Mouse (Mus musculus) midbrain, embryonic 15.5 days (tissue): ENCODE data around the gene Mboat2. TPM values are rescaled to one million over a fixed set of nuclear protein-coding genes. Genes with fewer than 3 reads are reported as not detected.

ENCODE experiments used
- ATAC-seq: fragments of 200-750 bp; cut with Nextera tagmentation; replicated peaks from 2 replicates; pipeline ENCODE4 v1.8.0; 2017; ENCODE audit warnings: moderate TSS enrichment
- H3K27ac ChIP-seq: fragments of 300-500 bp; sonication (generic); 2 replicates; pipeline ENCODE4 v1.5.1; 2015; ENCODE audit warnings: mild to moderate bottlenecking, inconsistent platforms
- H3K27me3 ChIP-seq: fragments of 300-500 bp; sonication (generic); replicated peaks from 2 replicates; pipeline ENCODE4 v1.6.1; 2015; ENCODE audit warnings: inconsistent platforms
- H3K36me3 ChIP-seq: fragments of 300-500 bp; sonication (generic); replicated peaks from 2 replicates; pipeline ENCODE4 v1.6.1; 2015; ENCODE audit warnings: inconsistent platforms
- H3K4me1 ChIP-seq: fragments of 300-500 bp; sonication (generic); 2 replicates; pipeline ENCODE4 v1.6.1; 2015; ENCODE audit warnings: inconsistent platforms
- H3K4me2 ChIP-seq: fragments of 300-500 bp; sonication (generic); 2 replicates; pipeline ENCODE4 v1.6.1; 2015; ENCODE audit warnings: inconsistent platforms, mild to moderate bottlenecking, moderate library complexity
- H3K4me3 ChIP-seq: fragments of 300-500 bp; sonication (generic); 2 replicates; pipeline ENCODE4 v1.5.1; 2015; ENCODE audit warnings: mild to moderate bottlenecking, inconsistent platforms
- H3K9ac ChIP-seq: fragments of 300-500 bp; sonication (generic); 2 replicates; pipeline ENCODE4 v1.6.1; 2015; ENCODE audit warnings: mild to moderate bottlenecking, inconsistent platforms
- H3K9me3 ChIP-seq: fragments of 300-500 bp; sonication (generic); 2 replicates; pipeline ENCODE4 v1.6.1; 2016; ENCODE audit warnings: inconsistent platforms
- WGBS: fragments of 180-500 bp; shearing (Covaris S2); methylation state at CpG from one replicate; pipeline ENCODE4 v1.1.7; 2015; ENCODE audit warnings: mixed read lengths; 5-methylcytosine and 5-hydroxymethylcytosine counted together
- polyA plus RNA-seq: library from polyadenylated mRNA; unstranded; fragments of >200 nt; fragmentation: Nextera tagmentation; extraction: Ambion mirVana; gene quantifications from 2 replicates; pipeline ENCODE4 v1.2.1, GENCODE M21; 2015

Mboat2 gene
- polyA plus RNA-seq, 1 experiment from 2014 or later, result 71.5 TPM

DNA sequence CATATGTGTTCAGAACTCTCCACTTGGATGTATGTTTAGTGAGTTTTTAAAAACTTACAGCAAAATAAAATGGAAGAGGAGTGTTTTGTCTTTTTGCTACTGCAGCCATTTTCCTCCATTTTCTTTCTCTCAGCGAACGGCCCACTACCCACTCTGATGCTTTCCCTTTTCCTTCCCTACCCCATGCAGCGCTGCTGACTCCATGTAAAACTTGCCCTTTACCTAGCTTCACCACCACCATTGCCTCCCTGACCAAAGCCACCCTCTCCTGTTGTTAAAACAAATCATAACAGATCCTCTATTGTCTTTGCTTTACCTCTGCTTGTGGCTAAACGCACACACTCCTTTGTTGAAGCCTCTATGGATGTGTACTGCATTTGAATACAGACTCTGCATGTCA lies 164.7 kb downstream of the Mboat2 start:
- Histone ChIP-seq H3K4me3 (no peak overlapping the region), H3K36me3 (peaks cover 68% of the 10 kb centered on the region), H3K9ac (no peak overlapping the region), H3K4me1 (no peaks in the 10 kb centered on the region), H3K4me2 (no peak overlapping the region), H3K9me3 (no peaks in the 10 kb centered on the region), H3K27ac (no peak overlapping the region), H3K27me3 (no peaks in the 10 kb centered on the region)
- WGBS, result 86% methylated on average over 4 of the region's 4 CpGs
- ATAC-seq, result no peak

GRCm38 (mm10) chr12:25005350-25005749 lies 174.7 kb downstream of the Mboat2 start:
- ATAC-seq, result no peak
- Histone ChIP-seq H3K9ac (no peak overlapping the region), H3K36me3 (peaks cover 66% of the 10 kb centered on the region), H3K27ac (no peak overlapping the region), H3K4me3 (no peak overlapping the region), H3K27me3 (no peaks in the 10 kb centered on the region), H3K9me3 (no peaks in the 10 kb centered on the region), H3K4me1 (no peaks in the 10 kb centered on the region), H3K4me2 (no peak overlapping the region)
- 84% methylated on average over 6 of the region's 6 CpGs for WGBS

DNA sequence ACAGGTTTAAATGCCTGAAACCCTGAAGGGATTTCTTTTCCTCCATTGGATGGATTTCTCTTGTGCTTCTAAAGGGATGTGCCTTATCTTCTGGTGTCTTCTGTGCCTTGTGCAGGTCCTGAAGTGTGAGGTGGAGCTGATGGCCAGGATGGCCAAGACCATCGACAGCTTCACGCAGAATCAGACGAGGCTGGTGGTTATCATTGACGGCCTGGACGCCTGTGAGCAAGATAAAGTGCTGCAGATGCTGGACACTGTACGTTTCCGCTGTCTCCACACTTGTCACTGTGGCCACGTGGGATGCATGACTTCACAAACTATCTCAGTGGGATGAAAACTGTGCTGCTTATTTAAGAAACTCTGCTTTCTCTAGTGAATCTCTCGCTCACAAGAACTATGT lies 179.3 kb downstream of the Mboat2 start:
- no peak for ATAC-seq
- Histone ChIP-seq H3K27me3 (no peaks in the 10 kb centered on the region), H3K4me3 (no peak overlapping the region), H3K4me1 (no peaks in the 10 kb centered on the region), H3K4me2 (no peak overlapping the region), H3K36me3 (peaks cover 74% of the 10 kb centered on the region), H3K27ac (no peak overlapping the region), H3K9ac (no peak overlapping the region), H3K9me3 (no peaks in the 10 kb centered on the region)
- 94% methylated on average over 9 of the region's 9 CpGs for WGBS

GRCm38 (mm10) chr12:25010416-25010815 lies 179.7 kb downstream of the Mboat2 start:
- H3K4me3 ChIP-seq, result no peak overlapping the region
- WGBS, result 90% methylated on average over 1 of the region's 1 CpGs
- H3K9me3 ChIP-seq, result no peaks in the 10 kb centered on the region
- no peaks in the 10 kb centered on the region for H3K27me3 ChIP-seq
- no peak for ATAC-seq
- peaks cover 74% of the 10 kb centered on the region for H3K36me3 ChIP-seq
- no peaks in the 10 kb centered on the region for H3K4me1 ChIP-seq
- no peak overlapping the region for H3K9ac ChIP-seq
- no peak overlapping the region for H3K27ac ChIP-seq
- H3K4me2 ChIP-seq, result no peak overlapping the region

DNA sequence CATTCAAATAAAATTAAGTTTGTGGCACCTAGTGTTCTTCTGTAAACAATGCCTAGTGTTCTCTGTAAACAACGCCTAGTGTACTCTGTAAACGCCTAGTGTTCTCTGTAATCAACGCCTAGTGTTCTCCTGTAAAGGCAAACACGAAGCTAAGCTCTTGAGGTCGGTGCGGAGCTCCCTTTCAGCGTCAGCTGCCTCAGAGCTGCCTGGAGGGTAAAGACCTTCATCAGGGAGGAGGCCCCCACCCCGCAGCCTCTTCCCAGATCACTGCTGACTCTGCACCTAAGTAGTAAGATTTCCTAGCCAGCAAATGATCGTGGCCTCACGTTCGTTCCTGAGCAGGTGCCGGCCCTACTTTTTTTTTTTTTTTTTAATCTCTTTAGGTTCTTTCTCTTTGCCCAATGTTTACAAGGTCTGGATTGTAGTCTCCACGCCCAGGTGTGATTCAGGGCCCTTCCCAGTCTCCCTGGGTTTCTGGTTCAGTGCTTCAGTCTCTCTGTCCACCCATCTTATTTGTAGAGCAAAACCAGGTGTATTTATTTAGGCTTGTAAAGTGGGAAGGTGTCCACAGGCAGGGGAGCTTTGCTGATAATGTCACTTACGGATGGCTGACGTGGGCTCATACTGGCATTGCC lies 181.2 kb downstream of the Mboat2 start:
- no peak for ATAC-seq
- Histone ChIP-seq H3K36me3 (peaks cover 81% of the 10 kb centered on the region), H3K27me3 (no peaks in the 10 kb centered on the region), H3K4me1 (no peaks in the 10 kb centered on the region), H3K9me3 (no peaks in the 10 kb centered on the region), H3K4me3 (no peak overlapping the region), H3K27ac (no peak overlapping the region), H3K9ac (no peak overlapping the region), H3K4me2 (no peak overlapping the region)
- 76% methylated on average over 15 of the region's 15 CpGs for WGBS

DNA sequence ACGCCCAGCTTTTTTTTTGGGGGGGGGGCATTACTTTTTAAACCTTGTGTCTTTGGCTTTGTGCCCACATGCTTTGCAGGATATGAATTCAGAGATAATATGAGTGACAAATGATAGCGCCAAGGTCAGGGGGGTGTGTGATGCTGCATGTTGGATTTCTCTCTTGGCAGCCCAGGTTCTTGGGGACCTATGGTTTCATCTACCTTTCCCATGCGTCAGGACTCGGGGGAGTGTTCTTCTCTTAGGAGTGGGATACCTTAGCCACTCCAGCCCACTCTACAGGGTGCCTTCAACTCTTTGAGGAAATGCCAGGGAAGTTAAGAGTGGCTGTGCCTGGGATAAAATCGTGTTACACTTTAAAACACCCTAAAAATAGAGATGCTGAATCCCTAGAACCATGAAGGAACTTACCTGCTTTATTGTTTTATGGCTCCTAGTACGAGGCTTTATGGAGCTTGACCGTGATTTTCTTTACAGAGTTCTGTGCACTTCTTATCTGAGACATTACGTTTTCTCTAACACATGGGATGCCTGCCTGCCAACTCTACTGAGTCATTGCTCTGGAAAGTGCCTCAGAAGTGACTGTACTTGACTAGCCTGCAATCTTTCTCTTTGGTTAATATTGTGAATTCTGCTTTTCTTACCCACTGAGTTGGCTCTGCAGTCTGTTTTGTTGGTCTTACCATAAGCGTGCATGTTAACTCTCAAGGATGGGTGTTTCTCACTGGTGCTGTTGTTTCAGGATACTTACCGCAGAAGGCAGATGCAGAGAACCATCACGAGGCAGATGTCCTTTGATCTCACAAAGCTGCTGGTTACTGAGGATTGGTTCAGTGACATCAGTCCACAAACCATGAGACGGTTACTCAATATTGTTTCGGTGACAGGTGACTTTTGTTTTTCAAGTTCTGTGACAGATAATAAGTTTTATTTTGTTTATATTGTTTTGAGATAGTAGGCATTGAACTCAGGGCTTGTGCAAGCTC lies 182.2 kb downstream of the Mboat2 start:
- Histone ChIP-seq H3K27ac (no peak overlapping the region), H3K27me3 (no peaks in the 10 kb centered on the region), H3K36me3 (peaks cover 85% of the 10 kb centered on the region), H3K4me1 (no peaks in the 10 kb centered on the region), H3K4me2 (no peak overlapping the region), H3K4me3 (no peak overlapping the region), H3K9me3 (no peaks in the 10 kb centered on the region), H3K9ac (no peak overlapping the region)
- 92% methylated on average over 13 of the region's 13 CpGs for WGBS
- no peak for ATAC-seq

Other genes with a start within 250 kb of the Mboat2 start
- gene Klf11, start 179.6 kb upstream of the Mboat2 start, polyA plus RNA-seq, result 19.2 and 19.9 TPM in 2 replicates
- 1.8 and 3.3 TPM in 2 replicates for gene Cys1, start 149.1 kb upstream of the Mboat2 start, polyA plus RNA-seq
- 46.2 and 48.6 TPM in 2 replicates for gene Rrm2, start 122.6 kb upstream of the Mboat2 start, polyA plus RNA-seq
- 162 and 180 TPM in 2 replicates for gene Kidins220, start 144.0 kb downstream of the Mboat2 start, polyA plus RNA-seq